Mouse (Mus musculus): ENCODE measurements around the gene Lzts3. TPM values are rescaled to one million over a fixed set of nuclear protein-coding genes. Genes with fewer than 3 reads are reported as not detected.

The Lzts3 gene
- polyA plus RNA-seq, 1 experiment from 2014 or later = 15.7 TPM

GRCm38 (mm10) chr2:130628424-130628823, 14.2 kb downstream of the Lzts3 start:
- Histone ChIP-seq H3K36me3 (ENCODE audit: insufficient read depth, low read length) (peaks cover 17% of the 10 kb centered on the region), H3K4me3 (ENCODE audit: low read length) (no peak overlapping the region; the same call in 1 of the 2 replicates)
- 64% methylated on average over 3 of the region's 3 CpGs for WGBS

DNA sequence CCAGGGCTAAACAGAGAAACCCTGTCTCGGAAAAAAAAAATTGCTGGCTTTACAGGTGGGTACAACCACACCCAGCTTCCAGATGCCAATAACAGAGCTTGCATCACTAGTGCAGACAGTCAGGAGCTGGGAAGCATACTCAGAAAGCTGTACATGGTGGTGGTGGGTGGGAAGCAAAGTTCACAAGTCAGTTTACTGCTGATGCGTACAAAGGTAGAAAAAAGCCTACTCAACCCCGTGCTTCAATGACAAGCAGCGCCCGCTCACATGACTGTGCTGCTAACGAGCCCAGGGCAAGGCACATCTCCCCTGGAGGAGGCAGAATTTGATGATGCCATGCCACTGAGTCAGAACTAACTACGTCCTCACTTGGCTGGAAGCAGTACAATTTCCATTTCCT, 23.6 kb downstream of the Lzts3 start:
- H3K27me3 ChIP-seq (ENCODE audit: insufficient read depth, low read length) = no peaks in the 10 kb centered on the region
- no peak overlapping the region for H3K27ac ChIP-seq (ENCODE audit: low read length)
- 91% methylated on average over 7 of the region's 7 CpGs for WGBS
- H3K4me1 ChIP-seq (ENCODE audit: insufficient read depth, low read length) = no peaks in the 10 kb centered on the region
- H3K4me3 ChIP-seq (ENCODE audit: low read length) = no peak overlapping the region
- ATAC-seq (ENCODE audit: low FRiP score, low TSS enrichment) = no peak
- no peak overlapping the region for H3K4me2 ChIP-seq (replicated peaks; ENCODE audit: low read depth, low read length)
- H3K9ac ChIP-seq (replicated peaks; ENCODE audit: low read length) = no peak overlapping the region
- H3K9me3 ChIP-seq (ENCODE audit: low read length) = no peaks in the 10 kb centered on the region
- peaks cover 34% of the 10 kb centered on the region for H3K36me3 ChIP-seq (ENCODE audit: insufficient read depth, low read length)

More at GRCm38 (mm10) chr2:130628424-130628823, 14.2 kb downstream of the Lzts3 start:
- ATAC-seq (ENCODE audit: low FRiP score, low TSS enrichment) = no peak
- no peaks in the 10 kb centered on the region for H3K27me3 ChIP-seq (ENCODE audit: insufficient read depth, low read length)
- no peak overlapping the region for H3K27ac ChIP-seq (ENCODE audit: low read length)
- H3K9ac ChIP-seq (replicated peaks; ENCODE audit: low read length) = no peak overlapping the region
- H3K4me1 ChIP-seq (ENCODE audit: insufficient read depth, low read length) = peaks cover 11% of the 10 kb centered on the region
- peak overlapping the region; percentile 88 for H3K4me2 ChIP-seq (replicated peaks; ENCODE audit: low read depth, low read length)
- H3K9me3 ChIP-seq (ENCODE audit: low read length) = no peaks in the 10 kb centered on the region

- Histone ChIP-seq H3K4me3 (ENCODE audit: low read length) (no peak overlapping the region), H3K27me3 (ENCODE audit: insufficient read depth, low read length) (no peaks in the 10 kb centered on the region), H3K4me1 (ENCODE audit: insufficient read depth, low read length) (no peaks in the 10 kb centered on the region), H3K9me3 (ENCODE audit: low read length) (no peaks in the 10 kb centered on the region), H3K4me2 (replicated peaks; ENCODE audit: low read depth, low read length) (no peak overlapping the region), H3K27ac (ENCODE audit: low read length) (no peak overlapping the region), H3K36me3 (ENCODE audit: insufficient read depth, low read length) (peaks cover 26% of the 10 kb centered on the region), H3K9ac (replicated peaks; ENCODE audit: low read length) (no peak overlapping the region)
- ATAC-seq (ENCODE audit: low FRiP score, low TSS enrichment) = no peak
- 71% methylated on average over 3 of the region's 3 CpGs for WGBS
Measured at GRCm38 (mm10) chr2:130613091-130613490, 29.5 kb downstream of the Lzts3 start.

GRCm38 (mm10) chr2:130602195-130602594, 40.4 kb downstream of the Lzts3 start:
- no peaks in the 10 kb centered on the region for H3K27me3 ChIP-seq (ENCODE audit: insufficient read depth, low read length)
- H3K9me3 ChIP-seq (ENCODE audit: low read length) = no peaks in the 10 kb centered on the region
- ATAC-seq (ENCODE audit: low FRiP score, low TSS enrichment) = no peak
- H3K4me1 ChIP-seq (ENCODE audit: insufficient read depth, low read length) = no peaks in the 10 kb centered on the region
- no peak overlapping the region for H3K27ac ChIP-seq (ENCODE audit: low read length)
- no peak overlapping the region for H3K4me3 ChIP-seq (ENCODE audit: low read length)
- H3K4me2 ChIP-seq (replicated peaks; ENCODE audit: low read depth, low read length) = no peak overlapping the region
- peaks cover 33% of the 10 kb centered on the region for H3K36me3 ChIP-seq (ENCODE audit: insufficient read depth, low read length)
- H3K9ac ChIP-seq (replicated peaks; ENCODE audit: low read length) = no peak overlapping the region
- 67% methylated on average over 4 of the region's 4 CpGs for WGBS

GRCm38 (mm10) chr2:130598399-130598798, 44.2 kb downstream of the Lzts3 start:
- Histone ChIP-seq H3K4me2 (replicated peaks; ENCODE audit: low read depth, low read length) (no peak overlapping the region), H3K9me3 (ENCODE audit: low read length) (no peaks in the 10 kb centered on the region), H3K4me1 (ENCODE audit: insufficient read depth, low read length) (no peaks in the 10 kb centered on the region), H3K27ac (ENCODE audit: low read length) (no peak overlapping the region), H3K4me3 (ENCODE audit: low read length) (no peak overlapping the region), H3K36me3 (ENCODE audit: insufficient read depth, low read length) (peaks cover 42% of the 10 kb centered on the region), H3K27me3 (ENCODE audit: insufficient read depth, low read length) (no peaks in the 10 kb centered on the region), H3K9ac (replicated peaks; ENCODE audit: low read length) (no peak overlapping the region)
- 64% methylated on average over 3 of the region's 3 CpGs for WGBS
- ATAC-seq (ENCODE audit: low FRiP score, low TSS enrichment) = no peak

- Histone ChIP-seq H3K27ac (ENCODE audit: low read length) (no peak overlapping the region), H3K4me2 (replicated peaks; ENCODE audit: low read depth, low read length) (no peak overlapping the region), H3K36me3 (ENCODE audit: insufficient read depth, low read length) (peaks cover 34% of the 10 kb centered on the region; the same call in 1 of the 2 replicates), H3K9me3 (ENCODE audit: low read length) (no peaks in the 10 kb centered on the region), H3K4me1 (ENCODE audit: insufficient read depth, low read length) (no peaks in the 10 kb centered on the region), H3K9ac (replicated peaks; ENCODE audit: low read length) (no peak overlapping the region), H3K27me3 (ENCODE audit: insufficient read depth, low read length) (no peaks in the 10 kb centered on the region), H3K4me3 (ENCODE audit: low read length) (no peak overlapping the region)
- ATAC-seq (ENCODE audit: low FRiP score, low TSS enrichment) = peak; percentile 27; the same call in 1 of the 2 replicates
- 19% methylated on average over 1 of the region's 1 CpGs for WGBS
Measured at GRCm38 (mm10) chr2:130597601-130598010, 45.0 kb downstream of the Lzts3 start.

DNA sequence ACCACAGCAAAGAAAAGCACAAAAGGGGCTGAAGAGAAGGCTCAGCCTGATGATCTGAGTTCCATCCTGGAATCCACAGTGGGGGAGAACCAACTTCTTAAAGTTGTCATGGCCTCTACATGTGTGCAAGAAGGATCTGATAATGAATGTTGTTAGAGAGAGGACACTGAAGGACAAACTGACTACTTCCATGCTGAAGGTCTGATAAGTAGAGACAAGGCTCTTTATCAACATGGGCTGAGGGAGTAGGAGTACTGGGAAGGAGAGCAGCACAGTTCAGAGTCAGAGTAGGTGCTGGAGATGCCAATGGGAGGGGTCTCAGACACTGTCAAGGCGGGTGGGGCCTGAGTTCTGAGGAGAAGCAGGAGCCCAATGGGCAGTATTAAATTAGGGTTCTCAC, 47.0 kb downstream of the Lzts3 start:
- no peak overlapping the region for H3K4me2 ChIP-seq (replicated peaks; ENCODE audit: low read depth, low read length)
- no peak overlapping the region for H3K27ac ChIP-seq (ENCODE audit: low read length)
- no peak overlapping the region for H3K4me3 ChIP-seq (ENCODE audit: low read length)
- peaks cover 43% of the 10 kb centered on the region for H3K36me3 ChIP-seq (ENCODE audit: insufficient read depth, low read length)
- no peaks in the 10 kb centered on the region for H3K4me1 ChIP-seq (ENCODE audit: insufficient read depth, low read length)
- H3K9me3 ChIP-seq (ENCODE audit: low read length) = no peaks in the 10 kb centered on the region
- 93% methylated on average over 1 of the region's 1 CpGs for WGBS
- H3K27me3 ChIP-seq (ENCODE audit: insufficient read depth, low read length) = no peaks in the 10 kb centered on the region
- H3K9ac ChIP-seq (replicated peaks; ENCODE audit: low read length) = no peak overlapping the region
- ATAC-seq (ENCODE audit: low FRiP score, low TSS enrichment) = no peak

- H3K9me3 ChIP-seq (ENCODE audit: low read length) = no peaks in the 10 kb centered on the region
- H3K4me2 ChIP-seq (replicated peaks; ENCODE audit: low read depth, low read length) = no peak overlapping the region
- H3K27me3 ChIP-seq (ENCODE audit: insufficient read depth, low read length) = no peaks in the 10 kb centered on the region
- no peak for ATAC-seq (ENCODE audit: low FRiP score, low TSS enrichment)
- no peak overlapping the region for H3K9ac ChIP-seq (replicated peaks; ENCODE audit: low read length)
- WGBS = 95% methylated on average over 2 of the region's 2 CpGs
- H3K27ac ChIP-seq (ENCODE audit: low read length) = no peak overlapping the region
- no peaks in the 10 kb centered on the region for H3K4me1 ChIP-seq (ENCODE audit: insufficient read depth, low read length)
- peaks cover 33% of the 10 kb centered on the region for H3K36me3 ChIP-seq (ENCODE audit: insufficient read depth, low read length)
- H3K4me3 ChIP-seq (ENCODE audit: low read length) = no peak overlapping the region
Measured at GRCm38 (mm10) chr2:130591016-130591415, 51.6 kb downstream of the Lzts3 start.

DNA sequence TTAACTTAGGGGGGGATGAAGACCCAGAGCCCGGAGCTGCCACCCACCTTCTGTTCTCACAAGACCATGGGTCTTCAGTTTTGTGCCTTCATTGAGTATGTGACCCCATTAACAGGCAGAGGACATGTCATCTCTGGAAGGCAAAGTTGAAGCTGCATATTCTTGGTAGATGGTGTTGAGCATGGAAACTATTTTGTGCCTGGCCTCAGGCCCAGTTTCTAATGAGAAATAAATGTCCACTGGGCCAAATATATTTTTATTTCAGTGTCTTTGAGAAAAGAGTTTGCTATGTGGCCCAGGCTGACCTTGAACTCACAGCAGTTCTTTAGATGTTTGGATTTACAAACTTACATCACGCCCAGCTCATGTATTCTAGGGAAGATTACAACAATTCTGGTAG, 52.8 kb downstream of the Lzts3 start:
- Histone ChIP-seq H3K27ac (ENCODE audit: low read length) (no peak overlapping the region), H3K9me3 (ENCODE audit: low read length) (no peaks in the 10 kb centered on the region), H3K9ac (replicated peaks; ENCODE audit: low read length) (no peak overlapping the region), H3K4me2 (replicated peaks; ENCODE audit: low read depth, low read length) (no peak overlapping the region), H3K36me3 (ENCODE audit: insufficient read depth, low read length) (peaks cover 26% of the 10 kb centered on the region), H3K27me3 (ENCODE audit: insufficient read depth, low read length) (no peaks in the 10 kb centered on the region), H3K4me3 (ENCODE audit: low read length) (no peak overlapping the region), H3K4me1 (ENCODE audit: insufficient read depth, low read length) (no peaks in the 10 kb centered on the region)
- ATAC-seq (ENCODE audit: low FRiP score, low TSS enrichment) = no peak
- WGBS = 89% methylated on average over 2 of the region's 2 CpGs

DNA sequence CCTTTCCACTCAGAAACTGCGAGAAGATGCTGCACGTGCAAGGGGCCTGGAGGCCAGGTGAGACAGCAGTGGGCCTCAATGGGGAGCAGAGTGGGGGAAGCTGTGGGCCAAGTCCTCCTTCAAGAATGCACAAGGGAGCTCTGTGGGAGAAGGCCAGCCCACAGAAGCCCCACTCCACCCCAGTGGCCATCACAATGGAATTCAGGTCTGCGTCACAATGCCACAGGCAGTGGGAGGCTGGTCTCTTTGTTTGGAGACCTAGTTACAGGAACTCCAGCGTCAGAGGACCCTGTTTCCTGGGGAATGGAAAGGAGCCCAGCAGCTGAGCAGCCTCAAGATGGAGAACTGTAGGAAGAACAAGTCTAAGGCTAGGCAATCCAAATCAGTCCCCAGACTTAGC, 53.4 kb downstream of the Lzts3 start:
- Histone ChIP-seq H3K4me2 (replicated peaks; ENCODE audit: low read depth, low read length) (no peak overlapping the region), H3K4me1 (ENCODE audit: insufficient read depth, low read length) (no peaks in the 10 kb centered on the region), H3K27ac (ENCODE audit: low read length) (no peak overlapping the region), H3K27me3 (ENCODE audit: insufficient read depth, low read length) (no peaks in the 10 kb centered on the region), H3K4me3 (ENCODE audit: low read length) (no peak overlapping the region), H3K9me3 (ENCODE audit: low read length) (no peaks in the 10 kb centered on the region), H3K36me3 (ENCODE audit: insufficient read depth, low read length) (peaks cover 22% of the 10 kb centered on the region), H3K9ac (replicated peaks; ENCODE audit: low read length) (no peak overlapping the region)
- ATAC-seq (ENCODE audit: low FRiP score, low TSS enrichment) = no peak
- WGBS = 73% methylated on average over 4 of the region's 4 CpGs
